Mouse (Mus musculus): ENCODE results near the gene Slc39a10. TPM values are rescaled to one million over a fixed set of nuclear protein-coding genes. Genes with fewer than 3 reads are reported as not detected.

Slc39a10 gene
- polyA plus RNA-seq, 1 experiment from 2014 or later = 98.0 TPM

DNA sequence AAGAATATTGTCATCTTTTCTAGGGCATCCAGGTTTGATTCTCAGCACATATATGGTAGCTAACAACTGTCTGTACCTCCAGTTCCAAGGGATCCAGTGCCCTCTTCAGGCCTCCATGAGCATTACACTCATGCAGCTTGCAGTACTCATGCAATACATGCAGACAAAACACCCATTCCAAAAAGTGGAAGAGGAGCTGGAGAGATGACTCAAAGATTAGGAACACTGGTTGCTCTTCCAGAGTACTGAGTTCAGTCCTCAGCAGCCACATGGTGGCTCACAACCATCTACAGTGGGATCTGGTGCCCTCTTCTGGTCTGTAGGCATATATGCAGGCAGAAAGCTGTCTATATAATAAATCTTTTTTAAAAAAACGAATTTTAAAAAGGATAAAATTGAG, 21.7 kb upstream of the Slc39a10 start:
- Histone ChIP-seq H3K4me3 (replicated peaks; ENCODE audit: low read depth, low read length) (no peak overlapping the region), H3K9me3 (ENCODE audit: control insufficient read depth, low read length) (no peaks in the 10 kb centered on the region), H3K27ac (replicated peaks; ENCODE audit: low read depth, low read length) (no peak overlapping the region), H3K4me2 (ENCODE audit: low read length) (no peak overlapping the region), H3K4me1 (ENCODE audit: control insufficient read depth, insufficient read depth, low read length) (no peaks in the 10 kb centered on the region), H3K36me3 (ENCODE audit: control insufficient read depth, insufficient read depth, low read length) (no peaks in the 10 kb centered on the region), H3K27me3 (ENCODE audit: control insufficient read depth, insufficient read depth, low read length) (no peaks in the 10 kb centered on the region), H3K9ac (replicated peaks; ENCODE audit: low read length) (no peak overlapping the region)
- ATAC-seq (ENCODE audit: low FRiP score, low TSS enrichment) (no peak), DNase-seq (no peak)
- 71% methylated on average over 1 of the region's 1 CpGs for WGBS

DNA sequence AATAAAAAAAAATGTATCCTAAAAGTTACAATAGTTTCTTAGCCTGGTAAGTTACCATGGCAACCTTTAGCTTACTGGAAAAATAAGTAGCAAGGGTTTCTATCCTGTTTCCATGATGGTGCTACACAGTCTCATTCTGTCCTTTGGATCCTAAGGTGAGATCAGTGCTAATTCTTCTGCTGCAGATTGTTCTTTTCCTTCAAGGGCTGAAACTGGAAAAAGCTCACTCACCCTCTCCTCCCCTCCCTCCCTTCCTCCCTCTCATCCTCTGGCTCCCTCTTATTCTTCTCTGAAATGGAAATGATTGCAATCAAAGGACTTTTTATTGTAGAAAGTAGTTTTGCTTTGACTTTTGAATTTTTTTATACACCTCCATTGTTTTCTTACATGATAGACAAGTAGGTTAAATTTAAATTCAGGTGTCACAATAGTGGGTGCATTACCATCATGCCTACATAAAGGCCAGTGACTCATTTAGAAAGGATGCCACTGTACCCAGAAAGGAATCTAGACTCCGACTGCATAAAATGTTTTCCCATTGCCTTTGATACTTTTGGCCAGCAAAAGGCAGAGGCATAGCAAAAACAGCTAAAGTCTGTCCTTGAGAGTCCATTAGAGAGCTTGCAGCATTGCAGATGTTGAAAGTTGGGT, 20.0 kb upstream of the Slc39a10 start:
- Histone ChIP-seq H3K27me3 (ENCODE audit: control insufficient read depth, insufficient read depth, low read length) (no peaks in the 10 kb centered on the region), H3K4me3 (replicated peaks; ENCODE audit: low read depth, low read length) (no peak overlapping the region), H3K9me3 (ENCODE audit: control insufficient read depth, low read length) (no peaks in the 10 kb centered on the region), H3K4me1 (ENCODE audit: control insufficient read depth, insufficient read depth, low read length) (no peaks in the 10 kb centered on the region), H3K9ac (replicated peaks; ENCODE audit: low read length) (no peak overlapping the region), H3K36me3 (ENCODE audit: control insufficient read depth, insufficient read depth, low read length) (no peaks in the 10 kb centered on the region), H3K4me2 (ENCODE audit: low read length) (no peak overlapping the region), H3K27ac (replicated peaks; ENCODE audit: low read depth, low read length) (no peak overlapping the region)
- ATAC-seq (ENCODE audit: low FRiP score, low TSS enrichment) (no peak), DNase-seq (no peak)
- 90% methylated on average over 1 of the region's 1 CpGs for WGBS

DNA sequence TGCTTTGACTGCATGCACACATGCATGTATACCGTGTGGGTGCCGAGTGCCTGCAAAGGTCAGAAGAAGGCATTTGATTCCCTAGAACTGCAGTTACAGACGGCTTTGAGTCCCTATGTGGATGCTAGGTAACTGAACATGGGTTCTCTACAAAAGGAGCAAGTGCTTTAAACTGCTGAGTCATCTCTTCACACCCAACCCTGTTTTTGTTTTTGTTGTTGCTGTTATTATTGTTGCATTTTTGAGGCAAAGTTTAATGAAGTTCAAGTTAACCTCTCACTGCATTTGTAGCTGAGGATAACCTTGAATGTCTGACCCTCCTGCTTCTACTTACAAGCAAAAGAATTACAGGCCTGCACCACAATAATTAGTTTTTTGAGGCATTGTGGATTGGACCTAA, 17.5 kb upstream of the Slc39a10 start:
- WGBS = 91% methylated on average over 3 of the region's 3 CpGs
- no peak overlapping the region for H3K9ac ChIP-seq (replicated peaks; ENCODE audit: low read length)
- no peaks in the 10 kb centered on the region for H3K4me1 ChIP-seq (ENCODE audit: control insufficient read depth, insufficient read depth, low read length)
- H3K9me3 ChIP-seq (ENCODE audit: control insufficient read depth, low read length) = no peaks in the 10 kb centered on the region
- no peak overlapping the region for H3K27ac ChIP-seq (replicated peaks; ENCODE audit: low read depth, low read length)
- H3K4me2 ChIP-seq (ENCODE audit: low read length) = no peak overlapping the region
- ATAC-seq (ENCODE audit: low FRiP score, low TSS enrichment) = no peak
- no peak for DNase-seq
- H3K36me3 ChIP-seq (ENCODE audit: control insufficient read depth, insufficient read depth, low read length) = no peaks in the 10 kb centered on the region
- no peak overlapping the region for H3K4me3 ChIP-seq (replicated peaks; ENCODE audit: low read depth, low read length)
- H3K27me3 ChIP-seq (ENCODE audit: control insufficient read depth, insufficient read depth, low read length) = no peaks in the 10 kb centered on the region

DNA sequence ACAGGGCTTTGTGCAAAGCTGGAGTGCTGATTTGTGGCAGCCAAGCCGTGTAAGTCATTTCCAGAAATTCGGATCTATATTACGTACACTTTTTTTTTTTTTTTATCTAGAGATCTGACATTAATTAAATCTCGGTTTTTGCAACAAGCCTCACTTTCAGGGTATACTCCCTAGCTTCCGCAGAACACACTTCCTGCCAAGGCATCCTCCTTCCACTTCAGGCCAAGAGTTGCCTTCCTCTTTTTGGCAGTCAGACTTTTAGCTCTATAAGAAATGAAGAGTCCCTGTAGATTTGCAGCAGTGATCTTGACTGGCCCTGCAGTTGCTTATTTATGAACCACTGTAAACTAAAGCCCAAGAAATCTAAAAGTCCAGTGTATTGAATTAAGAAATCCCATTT, 13.1 kb upstream of the Slc39a10 start:
- Histone ChIP-seq H3K9me3 (ENCODE audit: control insufficient read depth, low read length) (no peaks in the 10 kb centered on the region), H3K27ac (replicated peaks; ENCODE audit: low read depth, low read length) (no peak overlapping the region), H3K4me1 (ENCODE audit: control insufficient read depth, insufficient read depth, low read length) (no peaks in the 10 kb centered on the region), H3K27me3 (ENCODE audit: control insufficient read depth, insufficient read depth, low read length) (no peaks in the 10 kb centered on the region), H3K36me3 (ENCODE audit: control insufficient read depth, insufficient read depth, low read length) (no peaks in the 10 kb centered on the region), H3K4me3 (replicated peaks; ENCODE audit: low read depth, low read length) (no peak overlapping the region), H3K4me2 (ENCODE audit: low read length) (no peak overlapping the region), H3K9ac (replicated peaks; ENCODE audit: low read length) (no peak overlapping the region)
- no peak for DNase-seq
- ATAC-seq (ENCODE audit: low FRiP score, low TSS enrichment) = no peak
- WGBS = 97% methylated on average over 5 of the region's 5 CpGs

DNA sequence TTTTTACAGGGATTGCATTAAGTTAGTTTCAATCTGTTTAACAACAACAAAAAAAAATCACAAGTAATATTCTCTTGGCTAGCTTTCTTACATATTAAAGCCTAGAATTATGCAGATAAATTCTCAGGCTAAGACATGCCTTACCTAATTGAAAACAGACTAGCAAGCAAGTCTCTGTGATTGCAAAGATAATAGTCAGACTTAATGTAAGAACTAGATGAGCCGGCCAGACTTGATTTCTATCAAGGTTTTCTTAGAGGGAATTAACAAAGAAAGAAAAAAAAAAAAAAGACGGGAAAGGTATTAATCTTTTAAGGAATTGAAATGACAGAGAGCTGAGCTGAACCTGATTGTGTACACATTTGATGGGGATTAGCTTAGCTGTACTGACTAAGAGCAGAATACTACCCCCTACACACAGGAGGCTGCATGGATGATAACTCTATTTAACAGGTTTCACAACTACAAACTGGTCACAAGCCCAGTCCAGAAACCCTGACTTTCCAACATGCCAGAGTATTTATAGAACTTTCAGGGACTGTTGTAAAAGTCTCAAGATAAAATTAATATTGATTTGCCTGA, 9.5 kb upstream of the Slc39a10 start:
- H3K4me2 ChIP-seq (ENCODE audit: low read length) = no peak overlapping the region
- H3K27me3 ChIP-seq (ENCODE audit: control insufficient read depth, insufficient read depth, low read length) = no peaks in the 10 kb centered on the region
- H3K4me1 ChIP-seq (ENCODE audit: control insufficient read depth, insufficient read depth, low read length) = no peaks in the 10 kb centered on the region
- ATAC-seq (ENCODE audit: low FRiP score, low TSS enrichment) (no peak), DNase-seq (no peak)
- no peak overlapping the region for H3K9ac ChIP-seq (replicated peaks; ENCODE audit: low read length)
- H3K36me3 ChIP-seq (ENCODE audit: control insufficient read depth, insufficient read depth, low read length) = no peaks in the 10 kb centered on the region
- H3K4me3 ChIP-seq (replicated peaks; ENCODE audit: low read depth, low read length) = no peak overlapping the region
- 43% methylated on average over 2 of the region's 2 CpGs for WGBS
- no peak overlapping the region for H3K27ac ChIP-seq (replicated peaks; ENCODE audit: low read depth, low read length)
- H3K9me3 ChIP-seq (ENCODE audit: control insufficient read depth, low read length) = no peaks in the 10 kb centered on the region

DNA sequence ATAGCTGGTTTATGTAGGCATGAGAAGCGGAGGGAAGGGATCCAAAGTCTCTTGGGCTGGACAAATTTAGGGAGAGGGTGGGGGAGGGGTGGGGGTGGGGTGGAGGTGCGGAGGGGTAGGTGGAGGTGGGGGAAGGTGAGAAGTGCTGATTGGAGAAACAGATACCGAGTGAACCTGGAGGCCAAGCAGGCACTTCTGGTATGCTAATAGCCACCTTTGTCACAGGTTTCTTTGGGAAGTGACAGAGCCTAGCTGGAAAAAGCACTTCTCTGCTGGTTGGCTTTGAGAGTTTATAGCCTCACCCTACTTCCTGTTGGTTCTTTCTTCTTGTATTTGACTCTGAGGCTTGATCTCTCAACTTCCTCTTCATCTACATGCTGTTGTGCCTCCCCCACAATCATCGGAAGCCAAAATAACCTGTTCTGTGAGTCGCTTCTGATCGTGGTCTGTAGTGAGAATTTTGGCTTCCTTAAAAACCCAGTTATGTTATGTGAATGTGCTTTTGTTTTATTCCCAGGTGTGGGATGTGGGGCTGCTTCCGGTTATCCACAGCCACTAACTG, 1.7 kb upstream of the Slc39a10 start:
- Histone ChIP-seq H3K36me3 (ENCODE audit: control insufficient read depth, insufficient read depth, low read length) (no peaks in the 10 kb centered on the region), H3K4me2 (ENCODE audit: low read length) (no peak overlapping the region), H3K4me1 (ENCODE audit: control insufficient read depth, insufficient read depth, low read length) (no peaks in the 10 kb centered on the region), H3K4me3 (replicated peaks; ENCODE audit: low read depth, low read length) (no peak overlapping the region), H3K27ac (replicated peaks; ENCODE audit: low read depth, low read length) (no peak overlapping the region), H3K27me3 (ENCODE audit: control insufficient read depth, insufficient read depth, low read length) (no peaks in the 10 kb centered on the region), H3K9ac (replicated peaks; ENCODE audit: low read length) (no peak overlapping the region), H3K9me3 (ENCODE audit: control insufficient read depth, low read length) (no peaks in the 10 kb centered on the region)
- WGBS = 44% methylated on average over 7 of the region's 7 CpGs
- ATAC-seq (ENCODE audit: low FRiP score, low TSS enrichment) (no peak), DNase-seq (no peak)

DNA sequence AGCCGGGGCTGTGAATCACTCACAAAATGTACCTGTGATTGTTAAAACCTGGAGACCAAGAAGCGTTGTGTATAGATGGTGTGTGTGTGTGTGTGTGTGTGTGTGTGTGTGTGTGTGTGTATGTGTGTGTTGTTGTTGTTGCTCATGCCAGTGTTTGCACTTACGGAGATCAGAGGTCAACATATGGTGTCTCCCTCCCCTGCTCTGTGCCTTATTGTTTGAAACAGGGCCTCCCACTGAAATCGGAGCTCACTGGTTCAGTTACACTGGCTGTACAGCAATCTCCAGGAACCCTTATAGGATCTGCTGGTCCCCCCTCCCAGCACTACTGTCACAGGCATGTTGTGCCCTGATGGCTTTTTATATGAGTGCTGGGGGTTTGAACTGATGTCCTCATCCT, 3.9 kb downstream of the Slc39a10 start:
- Histone ChIP-seq H3K4me2 (ENCODE audit: low read length) (no peak overlapping the region), H3K27ac (replicated peaks; ENCODE audit: low read depth, low read length) (no peak overlapping the region), H3K4me1 (ENCODE audit: control insufficient read depth, insufficient read depth, low read length) (no peaks in the 10 kb centered on the region), H3K9ac (replicated peaks; ENCODE audit: low read length) (no peak overlapping the region), H3K4me3 (replicated peaks; ENCODE audit: low read depth, low read length) (no peak overlapping the region), H3K9me3 (ENCODE audit: control insufficient read depth, low read length) (no peaks in the 10 kb centered on the region), H3K36me3 (ENCODE audit: control insufficient read depth, insufficient read depth, low read length) (no peaks in the 10 kb centered on the region), H3K27me3 (ENCODE audit: control insufficient read depth, insufficient read depth, low read length) (no peaks in the 10 kb centered on the region)
- no peak for DNase-seq
- WGBS = 65% methylated on average over 4 of the region's 4 CpGs
- ATAC-seq (ENCODE audit: low FRiP score, low TSS enrichment) = no peak

DNA sequence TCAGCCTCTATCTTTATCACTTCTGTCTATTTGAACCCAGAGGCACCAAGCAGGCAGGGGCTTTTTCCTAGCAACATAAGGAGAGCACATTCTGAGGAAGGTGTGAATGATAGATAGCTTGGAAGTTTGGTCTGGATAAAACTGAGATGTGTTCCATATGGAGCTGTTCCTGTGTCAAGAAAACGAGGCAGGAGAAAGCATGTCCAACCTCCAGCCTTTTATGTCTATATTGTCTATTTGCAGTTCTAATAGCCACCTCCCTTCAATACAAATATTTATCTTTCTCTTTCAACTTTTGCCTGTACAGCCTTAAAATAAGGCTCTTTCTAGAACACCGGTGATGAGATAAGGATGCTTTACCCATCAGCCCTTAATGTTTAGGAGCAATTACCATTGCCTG, 4.3 kb downstream of the Slc39a10 start:
- 43% methylated on average over 2 of the region's 2 CpGs for WGBS
- no peak overlapping the region for H3K4me2 ChIP-seq (ENCODE audit: low read length)
- DNase-seq (no peak), ATAC-seq (ENCODE audit: low FRiP score, low TSS enrichment) (no peak)
- no peaks in the 10 kb centered on the region for H3K36me3 ChIP-seq (ENCODE audit: control insufficient read depth, insufficient read depth, low read length)
- H3K4me1 ChIP-seq (ENCODE audit: control insufficient read depth, insufficient read depth, low read length) = no peaks in the 10 kb centered on the region
- no peak overlapping the region for H3K27ac ChIP-seq (replicated peaks; ENCODE audit: low read depth, low read length)
- H3K27me3 ChIP-seq (ENCODE audit: control insufficient read depth, insufficient read depth, low read length) = no peaks in the 10 kb centered on the region
- no peak overlapping the region for H3K4me3 ChIP-seq (replicated peaks; ENCODE audit: low read depth, low read length)
- H3K9ac ChIP-seq (replicated peaks; ENCODE audit: low read length) = no peak overlapping the region
- no peaks in the 10 kb centered on the region for H3K9me3 ChIP-seq (ENCODE audit: control insufficient read depth, low read length)

DNA sequence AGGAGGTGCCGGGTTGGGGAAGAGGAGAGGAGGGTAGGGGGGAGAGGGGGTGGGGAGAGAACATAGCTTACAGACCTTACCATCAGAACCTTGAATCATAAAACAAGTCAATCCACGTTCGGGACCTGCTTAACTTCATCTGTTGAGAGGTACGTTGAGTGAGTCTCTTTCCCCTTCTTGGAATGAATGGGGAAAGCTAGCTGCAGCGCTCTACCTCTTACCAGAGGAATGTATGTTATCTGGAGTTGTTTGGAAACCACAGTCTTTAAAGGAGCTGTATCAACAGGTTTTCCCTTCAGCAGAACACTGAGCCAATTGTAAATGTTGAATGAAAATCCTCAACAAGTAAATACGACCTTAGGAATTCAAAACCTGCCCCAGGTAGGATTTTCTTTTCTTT, 4.7 kb downstream of the Slc39a10 start:
- 17% methylated on average over 6 of the region's 6 CpGs for WGBS
- no peak overlapping the region for H3K27ac ChIP-seq (replicated peaks; ENCODE audit: low read depth, low read length)

More for the DNA sequence above, 4.7 kb downstream of the Slc39a10 start:
- Histone ChIP-seq H3K4me2 (ENCODE audit: low read length) (no peak overlapping the region), H3K27me3 (ENCODE audit: control insufficient read depth, insufficient read depth, low read length) (no peaks in the 10 kb centered on the region), H3K4me3 (replicated peaks; ENCODE audit: low read depth, low read length) (no peak overlapping the region), H3K4me1 (ENCODE audit: control insufficient read depth, insufficient read depth, low read length) (no peaks in the 10 kb centered on the region), H3K9ac (replicated peaks; ENCODE audit: low read length) (no peak overlapping the region), H3K36me3 (ENCODE audit: control insufficient read depth, insufficient read depth, low read length) (no peaks in the 10 kb centered on the region), H3K9me3 (ENCODE audit: control insufficient read depth, low read length) (no peaks in the 10 kb centered on the region)
- DNase-seq = no peak
- no peak for ATAC-seq (ENCODE audit: low FRiP score, low TSS enrichment)
